Mouse (Mus musculus) right cerebral cortex, postnatal 14 days (tissue): ENCODE data around the gene Auts2.

Experiments used
- DNase-seq: peaks from one replicate; pipeline ENCODE4 v3.0.0; 2022

Gene Auts2

DNA sequence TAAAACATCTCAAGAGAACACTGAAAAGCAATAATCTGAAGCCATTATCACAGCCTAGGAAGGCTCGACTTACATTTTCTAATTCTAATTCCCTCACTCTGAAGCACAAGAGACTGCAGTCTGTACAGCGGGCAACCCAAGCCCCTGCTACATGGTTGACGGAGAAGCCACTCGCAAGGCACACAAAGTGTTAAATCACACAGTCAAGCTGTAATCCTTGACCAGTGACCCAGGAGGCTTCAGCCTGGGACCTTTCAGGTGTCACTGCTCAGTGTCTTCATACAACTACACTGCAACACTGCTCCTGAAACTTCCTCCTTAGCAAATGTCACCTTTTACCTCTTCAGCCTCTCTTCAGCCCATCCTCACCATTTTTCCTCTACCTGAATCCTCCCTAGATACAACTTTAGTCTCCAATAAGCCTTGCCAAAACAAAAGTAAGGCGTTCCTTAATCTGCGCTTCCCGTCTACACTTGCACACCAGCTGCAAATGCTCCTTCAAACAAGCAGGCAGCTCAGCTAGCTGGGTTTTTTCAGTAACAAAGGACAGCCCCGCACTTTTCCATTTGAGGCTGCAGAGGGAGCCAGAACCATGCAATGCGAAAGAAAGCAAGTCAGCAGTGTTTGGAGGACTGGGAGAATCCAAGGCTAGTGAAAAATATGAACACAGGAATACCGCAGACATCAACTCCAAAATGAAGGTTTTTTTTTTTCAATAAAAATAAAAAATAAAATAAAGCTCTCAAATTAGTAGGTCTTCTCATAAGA is 311.7 kb downstream of the Auts2 start:
- DNase-seq, result peak; percentile 57

DNA sequence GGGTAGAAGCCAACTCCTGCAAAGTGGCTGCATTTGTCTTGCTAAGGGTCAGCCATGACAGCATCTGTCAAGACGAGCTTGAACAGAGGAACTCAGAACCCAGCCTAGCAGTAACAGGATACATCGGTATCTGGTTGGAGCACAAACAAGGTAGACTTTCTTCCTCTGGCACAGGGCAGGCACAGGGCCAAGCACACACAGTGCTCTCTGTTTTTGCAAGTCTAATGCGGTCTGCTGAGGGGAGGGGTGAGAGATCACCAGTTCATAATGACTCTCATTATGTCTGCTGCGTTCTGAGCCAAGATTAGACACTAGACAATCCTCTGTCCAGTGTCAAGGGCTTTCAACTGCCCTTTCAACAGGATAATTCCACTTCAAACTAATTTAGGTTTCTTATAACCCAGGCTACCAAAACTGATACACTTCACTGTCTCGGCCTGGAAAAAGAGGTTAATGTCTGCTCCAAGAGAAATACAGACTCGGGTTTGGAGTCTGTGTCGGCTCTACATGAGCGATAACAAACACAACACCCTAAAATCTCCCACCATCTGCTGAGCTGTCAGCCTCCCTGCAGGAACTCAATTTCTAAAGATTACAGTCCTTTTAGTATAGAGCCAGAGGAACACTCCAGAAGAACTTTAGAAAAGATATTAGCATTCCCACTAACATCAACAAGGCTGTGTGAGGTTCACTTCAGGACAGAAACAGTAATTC is 313.3 kb downstream of the Auts2 start:
- DNase-seq, result peak; percentile 51

- DNase-seq, result no peak
These were observed 314.1 kb downstream of the Auts2 start for GRCm38 (mm10) chr5:132229023-132229422.

DNA sequence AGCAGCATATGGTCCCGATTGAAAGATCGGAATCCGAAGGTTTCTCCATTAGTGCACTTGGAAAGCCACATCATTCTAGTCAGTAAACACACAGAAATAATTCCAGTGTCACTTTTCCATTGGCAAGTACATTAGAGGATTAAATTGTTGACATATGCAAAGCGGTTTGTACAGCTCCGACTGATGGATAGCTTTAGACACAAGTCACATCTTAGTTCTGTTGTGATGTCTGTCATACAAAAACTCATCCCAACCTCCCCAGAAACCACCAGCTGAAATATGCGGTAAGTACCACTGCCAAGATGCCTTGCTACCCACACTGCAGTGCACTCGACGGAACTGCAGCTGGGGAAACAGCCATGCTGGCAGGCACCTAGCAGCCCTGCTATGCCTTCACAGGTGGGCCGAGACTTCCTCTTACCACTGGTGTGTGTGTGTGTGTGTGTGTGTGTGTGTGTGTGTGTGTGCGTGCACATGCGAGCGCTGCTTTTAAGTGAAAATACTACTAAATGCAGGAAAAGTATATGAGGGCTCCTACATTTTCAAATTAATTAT is 322.7 kb downstream of the Auts2 start:
- DNase-seq, result no peak

DNA sequence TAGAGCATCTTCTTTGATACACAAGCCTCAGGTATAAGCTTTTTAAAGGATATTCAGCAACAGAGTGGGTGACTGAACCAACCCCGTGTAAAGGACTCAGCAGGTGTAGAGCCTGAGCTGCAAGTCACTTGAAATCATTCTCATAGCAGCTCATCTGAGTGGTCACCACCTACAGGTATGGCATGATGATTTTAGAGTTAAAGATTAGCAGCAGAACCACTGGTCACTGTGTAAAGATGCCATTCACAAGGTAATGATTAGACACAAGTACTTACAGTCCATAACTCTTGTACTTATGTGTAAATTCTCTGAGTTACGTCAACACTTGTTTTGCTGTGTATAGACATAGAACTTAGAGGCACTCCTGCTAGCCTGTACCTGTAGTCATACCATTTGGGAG is 327.0 kb downstream of the Auts2 start:
- DNase-seq, result no peak

GRCm38 (mm10) chr5:132212446-132212845 is 330.7 kb downstream of the Auts2 start:
- no peak for DNase-seq

DNA sequence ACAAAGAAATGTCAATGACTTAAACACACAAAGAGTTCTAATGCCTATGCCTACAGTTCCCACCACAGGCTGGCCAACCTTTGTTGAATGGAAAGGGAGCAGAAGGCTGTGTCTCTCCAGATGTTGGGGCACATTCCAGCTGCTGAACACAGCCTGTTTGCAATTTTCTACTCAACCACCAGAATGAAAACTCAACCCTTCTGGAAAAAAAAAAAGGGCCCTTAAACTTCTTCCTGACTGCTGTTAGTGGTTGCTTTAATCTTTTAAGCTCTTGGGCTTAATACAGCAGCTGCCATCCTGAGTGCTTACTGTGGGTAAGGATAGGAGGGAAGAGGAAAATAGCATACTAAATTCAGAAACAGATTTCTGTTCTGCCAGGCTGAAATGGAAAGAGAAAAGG is 333.4 kb downstream of the Auts2 start:
- no peak for DNase-seq

- DNase-seq, result no peak
These were observed 336.9 kb downstream of the Auts2 start for GRCm38 (mm10) chr5:132206220-132206619.

DNA sequence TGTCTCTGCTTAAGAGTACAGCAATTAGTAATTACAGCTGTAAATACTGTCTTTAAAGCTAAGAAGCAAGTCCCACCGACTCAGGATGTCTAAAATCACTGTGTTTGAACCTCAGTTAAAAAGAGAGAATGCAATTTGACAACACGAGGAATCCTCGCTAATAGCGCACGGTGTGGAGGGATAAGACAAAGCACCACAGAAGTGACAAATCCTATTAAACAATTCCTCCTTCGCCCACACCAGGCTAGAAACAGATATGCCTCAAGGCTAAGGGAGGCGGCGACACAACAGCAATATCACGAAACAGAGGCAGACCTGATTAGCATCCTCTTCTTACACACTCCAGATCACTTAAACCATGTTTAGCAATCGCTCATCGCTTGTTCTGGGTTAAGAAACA is 339.3 kb downstream of the Auts2 start:
- no peak for DNase-seq

GRCm38 (mm10) chr5:132201077-132201645 is 342.0 kb downstream of the Auts2 start:
- no peak for DNase-seq

DNA sequence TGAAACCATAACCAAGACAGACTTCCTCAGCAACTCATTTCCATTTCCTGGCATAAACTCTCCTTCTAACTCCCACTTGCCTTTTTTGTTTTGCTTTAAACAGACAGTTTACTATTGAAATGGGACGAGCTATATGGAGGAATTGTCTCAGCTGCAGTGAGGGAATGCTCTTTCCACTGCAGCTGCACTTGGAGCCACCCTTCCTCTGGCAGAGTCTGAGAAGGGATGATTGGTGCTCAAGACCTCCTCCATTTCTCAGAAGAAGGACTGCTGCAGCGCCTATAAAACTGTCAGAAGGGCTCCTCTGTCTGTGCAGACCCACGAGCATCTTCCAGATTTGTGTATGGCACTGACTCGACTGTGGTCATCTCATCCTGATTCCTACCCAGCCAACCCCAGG is 342.5 kb downstream of the Auts2 start:
- no peak for DNase-seq

DNA sequence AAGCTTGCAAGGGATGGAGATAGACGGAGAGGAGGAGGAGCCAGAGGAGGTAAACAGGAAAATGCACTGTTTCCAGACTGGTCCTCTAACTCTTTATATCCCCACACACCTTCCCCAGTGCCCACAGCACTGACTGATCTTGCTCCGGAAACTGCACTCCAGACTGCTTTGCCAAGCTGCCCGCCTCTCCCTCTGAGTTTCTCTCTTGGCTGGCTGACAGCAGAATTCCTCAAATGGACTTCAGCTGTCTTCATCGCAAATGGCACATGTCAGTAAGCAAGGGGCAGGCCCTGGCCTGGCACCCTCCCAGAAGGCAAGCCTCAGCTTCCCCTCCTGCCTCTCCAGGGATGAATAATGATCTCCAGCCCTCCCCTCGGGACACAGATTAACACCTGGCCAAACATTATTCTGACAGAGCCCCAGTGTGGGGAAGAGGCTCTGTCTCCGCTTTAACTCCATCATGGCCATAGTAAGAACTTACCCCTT is 348.1 kb downstream of the Auts2 start:
- no peak for DNase-seq

DNA sequence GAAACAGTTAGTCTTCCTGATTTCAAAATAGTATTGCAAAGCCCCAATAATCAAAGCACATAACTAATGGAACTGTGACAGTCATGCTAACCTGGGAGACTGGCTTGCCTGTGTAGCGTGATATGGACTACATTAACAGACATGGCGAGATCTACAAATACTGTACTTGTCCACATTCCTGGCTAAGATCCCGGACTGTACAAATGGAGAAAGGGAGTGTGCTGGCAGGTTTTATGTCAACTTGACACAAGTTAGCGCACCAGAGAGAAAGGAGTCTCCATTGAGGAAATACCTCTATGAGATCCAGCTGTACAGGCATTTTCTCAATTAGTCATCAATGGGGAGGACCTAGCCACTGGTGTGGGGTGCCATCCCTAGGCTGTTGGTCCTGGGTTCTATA is 353.0 kb downstream of the Auts2 start:
- no peak for DNase-seq

DNA sequence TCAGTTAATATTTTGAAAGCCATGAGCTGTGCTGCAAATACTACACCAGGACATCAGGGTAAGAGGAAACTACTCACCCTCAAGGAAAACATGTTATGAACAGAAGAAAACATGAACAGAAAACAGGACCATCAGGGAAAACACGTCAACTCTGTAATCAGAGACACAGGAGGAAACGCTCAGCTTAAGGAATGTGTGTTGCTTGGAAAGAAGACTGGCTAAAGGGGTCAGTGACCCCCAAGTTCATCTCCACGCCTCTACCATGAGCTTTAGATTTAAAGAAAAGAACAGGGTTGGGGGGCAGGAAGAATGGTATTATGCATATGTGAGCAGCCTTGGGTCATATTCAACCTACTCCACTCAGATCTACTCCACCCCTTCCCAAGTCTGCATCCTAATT is 356.5 kb downstream of the Auts2 start:
- DNase-seq, result no peak

GRCm38 (mm10) chr5:132186221-132186620 is 356.9 kb downstream of the Auts2 start:
- DNase-seq, result no peak

DNA sequence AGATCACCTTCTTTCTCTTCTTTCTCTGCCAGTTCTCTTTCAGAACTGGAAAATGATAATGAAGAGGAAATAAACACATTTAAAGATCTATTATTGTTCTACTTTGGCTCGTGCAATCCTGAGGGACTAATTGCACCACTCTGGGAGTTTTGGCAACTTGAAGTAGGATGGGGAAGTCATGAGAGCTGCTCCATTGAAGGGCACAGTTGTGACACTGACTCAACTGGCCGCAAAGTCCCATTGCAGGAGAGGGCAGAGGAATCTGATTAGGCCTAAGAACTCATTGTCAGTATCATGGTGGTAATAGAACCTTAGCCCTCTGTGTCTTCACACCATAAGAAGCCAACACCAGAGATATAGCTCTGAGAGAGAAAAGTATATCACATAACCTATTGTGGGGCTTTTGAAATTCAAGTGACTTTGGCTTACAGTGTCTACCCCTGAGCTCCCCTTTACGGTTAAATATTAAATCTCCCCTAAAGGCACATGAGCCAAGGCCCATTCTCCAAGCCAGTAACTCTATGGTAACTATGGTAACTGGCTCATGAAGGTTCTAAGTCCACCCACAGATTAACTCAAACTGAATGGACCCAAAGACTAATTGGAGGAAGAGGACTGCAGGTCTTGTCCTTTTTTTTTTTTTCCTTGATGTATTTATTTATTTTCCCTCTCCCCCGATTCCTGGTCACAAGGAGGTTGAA is 358.6 kb downstream of the Auts2 start:
- no peak for DNase-seq

- no peak for DNase-seq
These were observed 361.1 kb downstream of the Auts2 start for GRCm38 (mm10) chr5:132182077-132182476.

DNA sequence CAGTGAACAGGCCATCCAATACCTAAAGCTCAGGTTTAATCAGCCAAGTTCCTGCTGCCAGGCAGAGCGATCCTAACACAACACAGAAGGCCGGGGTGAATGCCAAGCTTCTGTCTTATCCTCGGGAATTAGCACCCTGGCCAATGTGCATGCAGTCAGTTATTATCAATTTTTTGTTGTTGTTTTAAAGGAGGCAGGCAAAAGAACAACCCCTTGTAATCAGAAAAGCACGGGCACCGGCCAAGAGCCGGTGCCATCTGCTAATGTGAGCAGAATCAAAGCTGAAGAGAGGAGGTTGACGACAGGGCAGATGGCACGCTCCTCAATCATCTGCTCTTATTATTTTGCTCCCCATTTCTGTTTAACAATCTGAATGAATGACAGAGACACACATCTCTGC is 373.1 kb downstream of the Auts2 start:
- DNase-seq, result no peak

DNA sequence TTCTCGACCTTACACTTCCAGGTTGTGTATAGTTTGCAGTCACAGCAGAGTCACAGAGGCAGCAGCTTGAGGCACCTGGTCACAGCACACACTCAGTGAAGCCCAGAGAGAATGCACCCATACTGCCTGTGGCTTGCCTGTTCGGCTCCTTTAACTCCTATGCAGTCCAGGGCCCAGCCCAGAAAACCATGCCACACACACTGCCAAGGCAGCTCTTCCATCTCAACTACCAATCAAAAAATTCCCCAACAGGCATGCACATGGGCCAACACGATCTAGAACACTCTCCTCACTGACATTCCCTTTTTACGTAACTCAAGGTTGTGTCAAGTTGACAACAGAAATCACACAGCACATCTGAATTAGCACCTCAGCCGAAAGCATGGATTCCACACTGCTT is 374.3 kb downstream of the Auts2 start:
- no peak for DNase-seq

DNA sequence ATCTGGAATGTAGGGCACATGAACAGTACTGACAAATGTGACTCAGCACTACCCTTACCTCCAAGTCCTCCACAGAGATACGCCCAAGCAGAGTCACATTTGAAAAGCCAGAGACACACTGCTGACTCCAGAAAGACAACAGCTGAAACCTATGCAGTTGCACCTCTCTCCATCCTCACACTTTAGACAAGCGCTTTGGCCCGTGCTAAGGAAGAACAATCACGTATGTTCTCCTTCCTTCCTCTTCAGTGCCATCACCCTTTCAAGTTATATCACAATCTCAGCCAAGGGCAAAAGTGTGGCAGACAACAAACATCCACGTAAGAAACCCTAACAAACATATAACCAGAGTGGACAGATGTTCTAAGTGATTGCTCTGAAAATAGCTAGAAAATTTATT is 374.9 kb downstream of the Auts2 start:
- DNase-seq, result no peak

GRCm38 (mm10) chr5:132166559-132166958 is 376.6 kb downstream of the Auts2 start:
- no peak for DNase-seq

- no peak for DNase-seq
These were observed 379.2 kb downstream of the Auts2 start for GRCm38 (mm10) chr5:132163960-132164359.

DNA sequence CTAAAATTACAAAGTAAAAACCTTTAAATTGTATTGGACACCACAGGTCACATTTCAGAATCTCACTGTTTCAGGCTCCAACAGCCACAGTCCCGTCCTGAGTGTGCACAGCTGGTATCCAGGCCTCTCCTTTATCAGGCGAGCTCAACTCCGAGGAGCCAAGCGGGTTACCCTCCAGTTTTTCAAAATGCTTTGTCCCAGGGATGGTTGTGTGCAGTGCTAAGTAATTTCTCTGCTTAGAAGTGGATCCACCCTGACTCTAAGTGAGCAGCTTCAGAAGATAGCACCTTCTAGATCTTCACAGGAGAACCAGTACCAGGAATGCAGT is 381.0 kb downstream of the Auts2 start:
- no peak for DNase-seq
